Mouse (Mus musculus): ENCODE data around the gene Nabp2. TPM values are rescaled to one million over a fixed set of nuclear protein-coding genes. Genes with fewer than 3 reads are reported as not detected.
A peak's percentile ranks its signal among the peaks of the same experiment; 100 is the strongest.

The Nabp2 gene
- polyA plus RNA-seq, 1 experiment = 87.6 TPM

- H3K4me3 ChIP-seq (ENCODE audit: insufficient read depth, low read depth, low read length) = no peak overlapping the region
- peak overlapping the region; percentile 60; the same call in 1 of the 2 replicates for H3K27ac ChIP-seq (replicated peaks; ENCODE audit: low read depth, low read length)
- H3K4me1 ChIP-seq (ENCODE audit: control insufficient read depth, insufficient read depth, insufficient read length, low read length) = peaks cover 25% of the 10 kb centered on the region
Observed at GRCm38 (mm10) chr10:128438675-128439279, 27.5 kb upstream of the Nabp2 start.

- H3K4me1 ChIP-seq (ENCODE audit: control insufficient read depth, insufficient read depth, insufficient read length, low read length) = peaks cover 25% of the 10 kb centered on the region
- 0 out of 2 replicates have a peak overlapping the region, but pooled peaks have one; percentile 10 for H3K27ac ChIP-seq (replicated peaks; ENCODE audit: low read depth, low read length)
- H3K4me3 ChIP-seq (ENCODE audit: insufficient read depth, low read depth, low read length) = no peak overlapping the region
Observed at GRCm38 (mm10) chr10:128436376-128436775, 25.1 kb upstream of the Nabp2 start.

GRCm38 (mm10) chr10:128435873-128436272 lies 24.6 kb upstream of the Nabp2 start:
- Histone ChIP-seq H3K4me1 (ENCODE audit: control insufficient read depth, insufficient read depth, insufficient read length, low read length) (peaks cover 25% of the 10 kb centered on the region), H3K27ac (replicated peaks; ENCODE audit: low read depth, low read length) (peak overlapping the region; percentile 76), H3K4me3 (ENCODE audit: insufficient read depth, low read depth, low read length) (no peak overlapping the region)

GRCm38 (mm10) chr10:128435186-128435823 lies 24.0 kb upstream of the Nabp2 start:
- Histone ChIP-seq H3K4me3 (ENCODE audit: insufficient read depth, low read depth, low read length) (no peak overlapping the region), H3K4me1 (ENCODE audit: control insufficient read depth, insufficient read depth, insufficient read length, low read length) (peaks cover 24% of the 10 kb centered on the region), H3K27ac (replicated peaks; ENCODE audit: low read depth, low read length) (peak overlapping the region; percentile 76)

- Histone ChIP-seq H3K27ac (replicated peaks; ENCODE audit: low read depth, low read length) (peak overlapping the region; percentile 57), H3K4me1 (ENCODE audit: control insufficient read depth, insufficient read depth, insufficient read length, low read length) (peaks cover 18% of the 10 kb centered on the region), H3K4me3 (ENCODE audit: insufficient read depth, low read depth, low read length) (no peak overlapping the region)
Observed at GRCm38 (mm10) chr10:128434681-128435080, 23.4 kb upstream of the Nabp2 start.

- H3K27ac ChIP-seq (replicated peaks; ENCODE audit: low read depth, low read length) = no peak overlapping the region
- no peak overlapping the region for H3K4me3 ChIP-seq (ENCODE audit: insufficient read depth, low read depth, low read length)
- peaks cover 11% of the 10 kb centered on the region for H3K4me1 ChIP-seq (ENCODE audit: control insufficient read depth, insufficient read depth, insufficient read length, low read length)
Observed at GRCm38 (mm10) chr10:128433417-128433816, 22.1 kb upstream of the Nabp2 start.

GRCm38 (mm10) chr10:128429454-128429853 lies 18.2 kb upstream of the Nabp2 start:
- Histone ChIP-seq H3K4me1 (ENCODE audit: control insufficient read depth, insufficient read depth, insufficient read length, low read length) (peaks cover 5% of the 10 kb centered on the region; the same call in 1 of the 2 replicates), H3K27ac (replicated peaks; ENCODE audit: low read depth, low read length) (no peak overlapping the region), H3K4me3 (ENCODE audit: insufficient read depth, low read depth, low read length) (no peak overlapping the region)

GRCm38 (mm10) chr10:128429052-128429451 lies 17.8 kb upstream of the Nabp2 start:
- Histone ChIP-seq H3K27ac (replicated peaks; ENCODE audit: low read depth, low read length) (no peak overlapping the region), H3K4me3 (ENCODE audit: insufficient read depth, low read depth, low read length) (no peak overlapping the region), H3K4me1 (ENCODE audit: control insufficient read depth, insufficient read depth, insufficient read length, low read length) (peaks cover 5% of the 10 kb centered on the region; the same call in 1 of the 2 replicates)

- no peak overlapping the region for H3K27ac ChIP-seq (replicated peaks; ENCODE audit: low read depth, low read length)
- H3K4me1 ChIP-seq (ENCODE audit: control insufficient read depth, insufficient read depth, insufficient read length, low read length) = peaks cover 5% of the 10 kb centered on the region; the same call in 1 of the 2 replicates
- H3K4me3 ChIP-seq (ENCODE audit: insufficient read depth, low read depth, low read length) = no peak overlapping the region
Observed at GRCm38 (mm10) chr10:128425260-128425659, 14.0 kb upstream of the Nabp2 start.

GRCm38 (mm10) chr10:128424604-128425003 lies 13.3 kb upstream of the Nabp2 start:
- Histone ChIP-seq H3K4me1 (ENCODE audit: control insufficient read depth, insufficient read depth, insufficient read length, low read length) (peaks cover 5% of the 10 kb centered on the region; the same call in 1 of the 2 replicates), H3K4me3 (ENCODE audit: insufficient read depth, low read depth, low read length) (no peak overlapping the region), H3K27ac (replicated peaks; ENCODE audit: low read depth, low read length) (peak overlapping the region; percentile 59; the same call in 1 of the 2 replicates)

- H3K4me3 ChIP-seq (ENCODE audit: insufficient read depth, low read depth, low read length) = no peak overlapping the region
- peaks cover 5% of the 10 kb centered on the region; the same call in 1 of the 2 replicates for H3K4me1 ChIP-seq (ENCODE audit: control insufficient read depth, insufficient read depth, insufficient read length, low read length)
- no peak overlapping the region for H3K27ac ChIP-seq (replicated peaks; ENCODE audit: low read depth, low read length)
Observed at GRCm38 (mm10) chr10:128422426-128422825, 11.1 kb upstream of the Nabp2 start.

- Histone ChIP-seq H3K4me1 (ENCODE audit: control insufficient read depth, insufficient read depth, insufficient read length, low read length) (peaks cover 4% of the 10 kb centered on the region), H3K4me3 (ENCODE audit: insufficient read depth, low read depth, low read length) (no peak overlapping the region), H3K27ac (replicated peaks; ENCODE audit: low read depth, low read length) (no peak overlapping the region)
Observed at GRCm38 (mm10) chr10:128414848-128415247, 3.6 kb upstream of the Nabp2 start.

- H3K4me3 ChIP-seq (ENCODE audit: insufficient read depth, low read depth, low read length) = no peak overlapping the region
- no peak overlapping the region for H3K27ac ChIP-seq (replicated peaks; ENCODE audit: low read depth, low read length)
- H3K4me1 ChIP-seq (ENCODE audit: control insufficient read depth, insufficient read depth, insufficient read length, low read length) = peaks cover 8% of the 10 kb centered on the region
Observed at GRCm38 (mm10) chr10:128413076-128413475, 1.8 kb upstream of the Nabp2 start.

GRCm38 (mm10) chr10:128412558-128412957 lies 1.3 kb upstream of the Nabp2 start:
- H3K4me1 ChIP-seq (ENCODE audit: control insufficient read depth, insufficient read depth, insufficient read length, low read length) = peaks cover 8% of the 10 kb centered on the region
- peak overlapping the region; percentile 68 for H3K4me3 ChIP-seq (ENCODE audit: insufficient read depth, low read depth, low read length)
- H3K27ac ChIP-seq (replicated peaks; ENCODE audit: low read depth, low read length) = no peak overlapping the region; the same call in 1 of the 2 replicates

- Histone ChIP-seq H3K4me1 (ENCODE audit: control insufficient read depth, insufficient read depth, insufficient read length, low read length) (peaks cover 8% of the 10 kb centered on the region), H3K27ac (replicated peaks; ENCODE audit: low read depth, low read length) (peak overlapping the region; percentile 54), H3K4me3 (ENCODE audit: insufficient read depth, low read depth, low read length) (peak overlapping the region; percentile 68)
Observed at GRCm38 (mm10) chr10:128412055-128412381, 726 bp upstream of the Nabp2 start.

- Histone ChIP-seq H3K4me3 (ENCODE audit: insufficient read depth, low read depth, low read length) (peak overlapping the region; percentile 45), H3K4me1 (ENCODE audit: control insufficient read depth, insufficient read depth, insufficient read length, low read length) (peaks cover 8% of the 10 kb centered on the region), H3K27ac (replicated peaks; ENCODE audit: low read depth, low read length) (peak overlapping the region; percentile 85)
Observed at GRCm38 (mm10) chr10:128410560-128410845, 789 bp downstream of the Nabp2 start.
